Mouse (Mus musculus) adrenal gland, adult 8-10 months (tissue): ENCODE data around the gene Olfr849. TPM values are rescaled to one million over a fixed set of nuclear protein-coding genes. Genes with fewer than 3 reads are reported as not detected.

Experiments
- DNase-seq: peaks from one replicate; pipeline ENCODE4 v3.0.0; 2022
- total RNA-seq, 4 experiments: library from RNA; stranded (reverse); gene quantifications; 2 replicates each; pipeline ENCODE4 v1.2.4; 2022

Gene Olfr849
- total RNA-seq, result not detected

GRCm38 (mm10) chr9:19439966-19440365 is at the start of gene Olfr849:
Olfr849 (plus strand) TSS chr9:19440266.
- no peak for DNase-seq

GRCm38 (mm10) chr9:19478148-19478547 is 38.1 kb downstream of the Olfr849 start, which contains the start of gene Olfr850:
Olfr850 (minus strand) TSS chr9:19478248.
- no peak for DNase-seq

- no peak for DNase-seq
Measured at GRCm38 (mm10) chr9:19492995-19493394, 52.9 kb downstream of the Olfr849 start, which contains the start of gene Olfr851. Olfr851 (plus strand) TSS chr9:19493295.

Other genes starting within 250 kb of the Olfr849 start
- not detected for gene Olfr843, start 188.3 kb upstream of the Olfr849 start, total RNA-seq
- not detected for gene Olfr844, start 123.9 kb upstream of the Olfr849 start, total RNA-seq
- not detected for gene Olfr845, start 103.8 kb upstream of the Olfr849 start, total RNA-seq
- gene Olfr846, start 76.3 kb upstream of the Olfr849 start, total RNA-seq, result not detected
- gene Olfr847, start 61.6 kb upstream of the Olfr849 start, total RNA-seq, result not detected
- gene Olfr850, start 38.0 kb downstream of the Olfr849 start, total RNA-seq, result not detected
- gene Olfr851, start 53.0 kb downstream of the Olfr849 start, total RNA-seq, result not detected
- gene Olfr853, start 100.8 kb downstream of the Olfr849 start, total RNA-seq, result not detected
- not detected for gene Olfr854, start 127.1 kb downstream of the Olfr849 start, total RNA-seq
- gene Olfr855, start 142.4 kb downstream of the Olfr849 start, total RNA-seq, result not detected
- 10 to 100 TPM; 23.0 to 33.8 (median 26.1) TPM for gene Zfp317, start 181.8 kb downstream of the Olfr849 start, total RNA-seq